Mouse (Mus musculus): Measurements from ENCODE around the gene Prrg3. TPM values are rescaled to one million over a fixed set of nuclear protein-coding genes. Genes with fewer than 3 reads are reported as not detected.

The Prrg3 gene
- 12.9 and 16.2 TPM in 2 replicates for polyA plus RNA-seq (2015; fragmentation: Nextera tagmentation; extraction: Ambion mirVana)

GRCm38 (mm10) chrX:71962073-71963051 is at the start of gene Prrg3:
TSS of gene Prrg3 (plus strand) at chrX:71962624.
- 16% methylated on average over 37 of the region's 72 CpGs for WGBS
- peak within 1 kb of the TSS; percentile 81 for H3K27ac ChIP-seq (ENCODE audit: low read length)

GRCm38 (mm10) chrX:71946631-71947030 is 15.8 kb upstream of the Prrg3 start:
- Histone ChIP-seq H3K4me2 (replicated peaks; ENCODE audit: low read depth, low read length) (no peak overlapping the region), H3K9ac (replicated peaks; ENCODE audit: low read depth) (no peak overlapping the region), H3K4me1 (ENCODE audit: insufficient read depth, low read depth, low read length) (no peaks in the 10 kb centered on the region), H3K27ac (ENCODE audit: low read length) (no peak overlapping the region), H3K36me3 (ENCODE audit: insufficient read depth, low read length) (no peaks in the 10 kb centered on the region), H3K4me3 (ENCODE audit: low read depth, low read length) (no peak overlapping the region), H3K9me3 (ENCODE audit: low read length) (no peaks in the 10 kb centered on the region), H3K27me3 (replicated peaks; ENCODE audit: insufficient read depth, low read length) (no peaks in the 10 kb centered on the region)
- peak; percentile 55 for DNase-seq (ENCODE audit: low spot score)
- 10% methylated on average over 3 of the region's 3 CpGs for WGBS
- peak; percentile 40; the same call in 1 of the 2 replicates for ATAC-seq
- TF ChIP-seq CTCF (IDR thresholded peaks at IDR 0.05), result peak; percentile 82
- TF ChIP-seq EP300 (IDR thresholded peaks at IDR 0.05), result no peak

More at GRCm38 (mm10) chrX:71962073-71963051, at the start of gene Prrg3:
- Histone ChIP-seq H3K9ac (replicated peaks; ENCODE audit: low read depth) (peak within 1 kb of the TSS; percentile 48), H3K4me3 (ENCODE audit: low read depth, low read length) (peak within 1 kb of the TSS; percentile 39), H3K27me3 (replicated peaks; ENCODE audit: insufficient read depth, low read length) (no peaks in the 10 kb centered on the region), H3K9me3 (ENCODE audit: low read length) (no peaks in the 10 kb centered on the region), H3K36me3 (ENCODE audit: insufficient read depth, low read length) (no peaks in the 10 kb centered on the region), H3K4me2 (replicated peaks; ENCODE audit: low read depth, low read length) (peak within 1 kb of the TSS; percentile 60), H3K4me1 (ENCODE audit: insufficient read depth, low read depth, low read length) (no peaks in the 10 kb centered on the region)
- TF ChIP-seq CTCF (IDR thresholded peaks at IDR 0.05), result no peak
- no peak for TF ChIP-seq EP300 (IDR thresholded peaks at IDR 0.05)
- peak; percentile 77 for DNase-seq (ENCODE audit: low spot score)
- ATAC-seq, result peak; percentile 90

DNA sequence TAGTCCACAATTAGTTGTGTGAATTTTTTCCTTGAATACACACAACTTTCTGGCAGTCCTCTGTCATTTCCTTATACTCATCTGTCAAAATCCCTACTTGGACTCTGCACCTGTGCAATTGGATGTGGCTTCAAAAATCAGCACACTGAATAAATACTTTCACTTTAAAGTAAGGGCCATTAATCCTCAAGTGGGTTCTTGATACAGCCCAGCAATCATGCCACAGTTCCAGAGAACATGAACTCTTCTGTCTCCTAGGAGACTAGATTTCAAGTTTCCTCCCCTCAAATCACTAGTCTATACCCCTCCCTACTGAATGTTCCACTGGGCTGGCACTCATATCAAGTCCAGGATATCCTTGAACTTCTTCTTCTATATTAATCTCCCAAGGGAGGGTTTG is 4.1 kb upstream of the Prrg3 start:
- H3K9me3 ChIP-seq (ENCODE audit: low read length), result no peaks in the 10 kb centered on the region
- H3K4me1 ChIP-seq (ENCODE audit: insufficient read depth, low read depth, low read length), result no peaks in the 10 kb centered on the region
- no peaks in the 10 kb centered on the region for H3K27me3 ChIP-seq (replicated peaks; ENCODE audit: insufficient read depth, low read length)
- DNase-seq (ENCODE audit: low spot score) (peak; percentile 52), ATAC-seq (peak; percentile 29; the same call in 1 of the 2 replicates)
- TF ChIP-seq EP300 (IDR thresholded peaks at IDR 0.05), result no peak
- H3K9ac ChIP-seq (replicated peaks; ENCODE audit: low read depth), result no peak overlapping the region
- no peak overlapping the region for H3K27ac ChIP-seq (ENCODE audit: low read length)
- H3K36me3 ChIP-seq (ENCODE audit: insufficient read depth, low read length), result no peaks in the 10 kb centered on the region
- no peak overlapping the region for H3K4me2 ChIP-seq (replicated peaks; ENCODE audit: low read depth, low read length)
- no peak overlapping the region for H3K4me3 ChIP-seq (ENCODE audit: low read depth, low read length)

- H3K27ac ChIP-seq (ENCODE audit: low read length), result peak overlapping the region; percentile 81
- ATAC-seq (no peak), DNase-seq (ENCODE audit: low spot score) (no peak)
- no peaks in the 10 kb centered on the region for H3K4me1 ChIP-seq (ENCODE audit: insufficient read depth, low read depth, low read length)
- peak overlapping the region; percentile 39 for H3K4me3 ChIP-seq (ENCODE audit: low read depth, low read length)
- no peak for TF ChIP-seq EP300 (IDR thresholded peaks at IDR 0.05)
- TF ChIP-seq CTCF (IDR thresholded peaks at IDR 0.05), result no peak
- H3K27me3 ChIP-seq (replicated peaks; ENCODE audit: insufficient read depth, low read length), result no peaks in the 10 kb centered on the region
- no peaks in the 10 kb centered on the region for H3K9me3 ChIP-seq (ENCODE audit: low read length)
- H3K4me2 ChIP-seq (replicated peaks; ENCODE audit: low read depth, low read length), result peak overlapping the region; percentile 60
- H3K36me3 ChIP-seq (ENCODE audit: insufficient read depth, low read length), result no peaks in the 10 kb centered on the region
- H3K9ac ChIP-seq (replicated peaks; ENCODE audit: low read depth), result peak overlapping the region; percentile 48; the same call in 1 of the 2 replicates
- WGBS, result 23% methylated on average over 9 of the region's 9 CpGs
These were observed 970 bp downstream of the Prrg3 start for GRCm38 (mm10) chrX:71963275-71963912.

DNA sequence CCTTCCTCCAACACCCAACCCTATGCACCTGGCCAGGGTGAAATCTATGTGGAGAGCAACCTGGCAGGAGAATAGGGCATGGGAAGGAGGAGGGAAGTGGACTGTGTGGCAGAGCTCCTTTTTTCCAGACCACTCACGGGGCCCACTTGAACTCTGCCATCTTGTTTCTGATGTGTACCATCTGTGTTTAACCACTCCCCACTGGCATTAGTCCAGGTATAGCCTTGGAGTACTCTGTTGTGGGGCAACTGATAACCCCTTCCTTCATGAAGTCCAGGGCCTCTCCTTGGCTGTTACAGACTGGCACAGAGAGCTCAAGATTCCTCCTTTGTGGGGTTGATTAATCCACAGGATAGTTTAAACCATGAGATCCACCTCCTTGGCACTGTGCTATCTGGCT is 5.8 kb downstream of the Prrg3 start:
- no peak overlapping the region for H3K4me3 ChIP-seq (ENCODE audit: low read depth, low read length)
- ATAC-seq (peak; percentile 68), DNase-seq (ENCODE audit: low spot score) (peak; percentile 41)
- H3K9ac ChIP-seq (replicated peaks; ENCODE audit: low read depth), result no peak overlapping the region
- no peak overlapping the region for H3K27ac ChIP-seq (ENCODE audit: low read length)
- H3K9me3 ChIP-seq (ENCODE audit: low read length), result no peaks in the 10 kb centered on the region
- no peak overlapping the region for H3K4me2 ChIP-seq (replicated peaks; ENCODE audit: low read depth, low read length)
- no peaks in the 10 kb centered on the region for H3K27me3 ChIP-seq (replicated peaks; ENCODE audit: insufficient read depth, low read length)
- no peaks in the 10 kb centered on the region for H3K36me3 ChIP-seq (ENCODE audit: insufficient read depth, low read length)
- H3K4me1 ChIP-seq (ENCODE audit: insufficient read depth, low read depth, low read length), result no peaks in the 10 kb centered on the region
- no peak for TF ChIP-seq EP300 (IDR thresholded peaks at IDR 0.05)
- WGBS, result 40% methylated on average over 1 of the region's 1 CpGs

DNA sequence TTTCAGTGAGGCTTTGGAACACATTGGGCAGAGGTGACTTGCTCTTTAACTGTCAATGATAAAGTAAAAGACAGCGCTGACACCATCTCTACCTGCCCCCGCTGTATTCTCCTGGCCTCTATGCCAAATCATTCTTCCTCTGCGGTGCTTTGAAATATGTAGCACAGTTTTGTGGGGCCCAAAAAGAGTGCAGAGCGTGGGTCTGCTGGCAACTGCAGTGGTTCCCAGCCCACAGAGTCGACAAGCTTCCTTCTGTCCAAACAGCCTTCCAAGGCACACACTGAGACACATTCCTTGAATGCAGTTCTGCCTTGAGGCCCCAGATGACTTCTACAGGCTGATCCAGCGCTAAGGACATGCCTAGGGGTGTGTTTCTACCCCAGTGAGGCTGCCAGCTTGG is 6.4 kb downstream of the Prrg3 start:
- Histone ChIP-seq H3K36me3 (ENCODE audit: insufficient read depth, low read length) (no peaks in the 10 kb centered on the region), H3K4me3 (ENCODE audit: low read depth, low read length) (no peak overlapping the region), H3K4me1 (ENCODE audit: insufficient read depth, low read depth, low read length) (no peaks in the 10 kb centered on the region), H3K9ac (replicated peaks; ENCODE audit: low read depth) (no peak overlapping the region), H3K27me3 (replicated peaks; ENCODE audit: insufficient read depth, low read length) (no peaks in the 10 kb centered on the region), H3K27ac (ENCODE audit: low read length) (no peak overlapping the region), H3K4me2 (replicated peaks; ENCODE audit: low read depth, low read length) (no peak overlapping the region), H3K9me3 (ENCODE audit: low read length) (no peaks in the 10 kb centered on the region)
- WGBS, result 78% methylated on average over 6 of the region's 6 CpGs
- ATAC-seq (no peak), DNase-seq (ENCODE audit: low spot score) (no peak)
- TF ChIP-seq CTCF (IDR thresholded peaks at IDR 0.05) (no peak), EP300 (IDR thresholded peaks at IDR 0.05) (no peak)

Data from lung, postnatal 0 days (tissue).